Mouse (Mus musculus) cerebellum, adult (tissue): Measurements from ENCODE around the gene Atxn1.

Source experiments
- ATAC-seq: cut with Nextera tagmentation; 2 replicates; pipeline ENCODE4 v1.9.2; 2017; ENCODE audit warnings: mild to moderate bottlenecking, moderate library complexity, mixed read lengths; ENCODE audit not compliant: insufficient number of reproducible peaks, low FRiP score, low TSS enrichment

The Atxn1 gene

GRCm38 (mm10) chr13:45651652-45652241, 313.1 kb downstream of the Atxn1 start:
- no peak for ATAC-seq

- ATAC-seq: no peak
Measured at GRCm38 (mm10) chr13:45649197-45649812, 315.5 kb downstream of the Atxn1 start.

GRCm38 (mm10) chr13:45643780-45644395, 320.9 kb downstream of the Atxn1 start:
- no peak for ATAC-seq

DNA sequence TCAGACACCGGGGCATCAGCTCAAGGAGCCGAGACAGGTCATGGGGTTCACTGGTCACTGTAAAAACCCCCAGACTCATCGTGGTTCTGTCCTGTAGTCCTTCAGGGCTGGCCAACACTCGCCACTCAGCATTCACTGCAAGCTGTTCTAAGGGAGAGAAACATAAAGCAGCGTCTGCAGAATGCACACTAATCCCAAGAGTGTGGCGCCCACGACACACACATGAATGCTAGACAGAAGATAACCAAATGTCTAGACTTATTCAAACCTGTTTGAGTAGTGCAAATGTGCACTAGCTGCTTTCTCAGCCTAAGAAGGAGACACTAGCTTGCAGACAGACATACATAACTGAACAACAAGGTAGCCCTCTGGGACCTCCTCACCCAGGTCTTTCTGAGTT, 321.9 kb downstream of the Atxn1 start:
- ATAC-seq: no peak

DNA sequence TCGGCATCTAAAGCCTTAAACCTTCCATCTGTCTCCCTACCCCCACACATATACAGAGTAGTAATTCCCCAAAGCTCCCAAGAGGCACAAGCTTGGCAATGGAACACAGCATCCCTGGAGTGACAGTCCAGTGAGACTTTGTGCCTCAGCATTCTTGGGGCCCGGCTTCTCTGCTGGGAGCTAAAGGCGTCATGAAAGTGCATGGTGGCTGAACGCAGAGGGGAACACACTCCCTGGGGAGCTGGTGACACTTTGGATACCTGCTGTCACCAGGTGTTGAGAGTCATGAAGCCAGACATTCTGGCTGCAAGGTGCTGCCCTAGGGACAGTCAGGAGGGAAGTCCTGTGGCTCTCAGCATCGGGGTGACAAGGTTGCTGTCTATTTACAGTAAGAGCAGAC, 324.4 kb downstream of the Atxn1 start:
- no peak for ATAC-seq

DNA sequence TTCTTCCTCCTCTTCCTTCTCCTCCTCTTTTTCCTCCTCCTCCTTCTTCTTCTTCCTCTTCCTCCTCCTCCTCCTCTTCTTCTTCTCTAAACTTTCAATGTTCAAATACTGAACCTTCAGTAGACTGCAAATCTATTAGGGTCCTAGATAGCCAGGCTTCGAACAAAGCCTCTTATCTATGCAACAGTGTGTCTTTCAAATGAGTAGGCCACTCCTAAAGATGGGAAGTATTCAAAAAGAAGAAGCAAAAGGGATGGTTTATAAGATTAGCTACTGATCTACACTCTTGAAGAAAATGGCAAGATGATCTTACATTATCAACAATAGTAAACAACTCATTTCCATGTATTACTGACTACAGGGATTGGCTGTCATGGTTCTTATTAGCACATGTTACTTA, 326.5 kb downstream of the Atxn1 start:
- no peak for ATAC-seq

DNA sequence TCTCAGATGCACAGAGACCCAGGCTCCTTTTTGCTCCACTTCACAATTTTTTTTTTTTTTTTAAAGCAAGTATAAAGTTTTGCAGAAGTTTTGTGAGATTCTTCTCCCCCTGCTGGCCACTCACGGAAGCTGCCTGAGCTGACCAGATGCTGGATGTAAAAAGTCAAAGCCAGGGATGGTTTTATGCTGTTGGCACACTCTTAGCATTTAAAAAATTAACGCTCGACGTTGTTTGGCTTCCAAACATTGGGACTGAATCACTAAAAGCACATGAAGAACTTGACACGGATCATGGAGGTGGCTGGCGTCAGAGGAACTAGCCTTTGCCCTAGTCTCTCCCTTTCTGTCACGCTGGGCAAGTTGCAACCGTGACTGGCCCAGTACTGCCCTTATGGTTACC, 327.5 kb downstream of the Atxn1 start:
- ATAC-seq: no peak

DNA sequence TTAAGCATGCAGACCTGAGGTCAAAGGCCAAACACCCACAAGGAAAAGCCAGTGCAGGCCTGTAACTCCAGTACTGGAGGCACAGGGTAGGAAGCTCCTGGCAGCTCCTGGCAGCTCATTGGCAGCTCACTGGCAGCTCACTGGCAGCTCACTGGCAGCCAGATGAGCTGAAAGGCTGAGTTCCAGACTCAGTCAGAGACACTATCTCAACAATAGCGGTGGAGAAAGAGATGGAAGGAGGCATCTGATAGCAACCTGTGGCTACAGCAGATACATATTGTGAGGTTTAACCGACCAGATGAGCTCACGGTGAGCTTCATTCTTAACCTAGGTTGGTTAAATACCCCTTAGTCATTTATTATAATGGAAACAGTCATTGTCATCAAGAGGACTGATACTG, 328.4 kb downstream of the Atxn1 start:
- ATAC-seq: no peak

DNA sequence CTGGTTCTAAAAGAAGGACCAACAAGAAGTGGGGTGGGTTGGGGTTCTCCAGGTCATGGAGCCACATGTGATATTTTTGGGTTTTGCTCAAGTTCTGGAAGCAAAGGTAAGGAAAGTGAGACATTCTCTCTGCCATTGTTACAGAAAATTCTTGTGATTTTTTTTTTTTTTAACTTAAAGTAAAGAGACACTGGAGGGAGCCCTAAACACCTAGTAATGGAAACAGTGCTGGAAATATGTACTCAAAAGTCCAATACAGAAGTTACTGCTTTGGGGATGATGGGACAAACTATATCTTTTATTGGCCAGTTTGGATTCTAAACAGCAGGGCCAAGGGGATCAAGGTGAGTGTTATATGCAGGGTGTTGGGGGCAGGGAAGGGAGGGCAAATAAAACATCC, 330.9 kb downstream of the Atxn1 start:
- no peak for ATAC-seq

DNA sequence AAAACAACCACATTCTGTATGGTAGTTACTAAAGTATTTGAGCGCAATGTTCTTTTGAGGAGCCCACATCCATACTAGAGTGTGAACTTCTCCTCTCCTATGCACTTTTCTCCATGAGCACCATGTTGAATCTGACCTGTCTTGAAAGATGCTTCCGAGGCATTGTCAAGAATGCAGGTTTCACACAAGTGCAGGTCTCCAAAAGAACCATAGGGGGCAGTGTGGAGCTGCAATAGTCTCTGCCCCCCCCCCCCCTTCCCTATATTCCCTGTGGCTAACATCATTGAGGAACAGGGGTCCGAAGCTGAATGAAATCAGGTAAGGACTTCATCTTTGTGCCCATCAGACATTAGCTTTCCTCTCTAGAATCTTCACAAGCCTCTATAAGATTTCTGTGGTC, 332.7 kb downstream of the Atxn1 start:
- ATAC-seq: no peak

DNA sequence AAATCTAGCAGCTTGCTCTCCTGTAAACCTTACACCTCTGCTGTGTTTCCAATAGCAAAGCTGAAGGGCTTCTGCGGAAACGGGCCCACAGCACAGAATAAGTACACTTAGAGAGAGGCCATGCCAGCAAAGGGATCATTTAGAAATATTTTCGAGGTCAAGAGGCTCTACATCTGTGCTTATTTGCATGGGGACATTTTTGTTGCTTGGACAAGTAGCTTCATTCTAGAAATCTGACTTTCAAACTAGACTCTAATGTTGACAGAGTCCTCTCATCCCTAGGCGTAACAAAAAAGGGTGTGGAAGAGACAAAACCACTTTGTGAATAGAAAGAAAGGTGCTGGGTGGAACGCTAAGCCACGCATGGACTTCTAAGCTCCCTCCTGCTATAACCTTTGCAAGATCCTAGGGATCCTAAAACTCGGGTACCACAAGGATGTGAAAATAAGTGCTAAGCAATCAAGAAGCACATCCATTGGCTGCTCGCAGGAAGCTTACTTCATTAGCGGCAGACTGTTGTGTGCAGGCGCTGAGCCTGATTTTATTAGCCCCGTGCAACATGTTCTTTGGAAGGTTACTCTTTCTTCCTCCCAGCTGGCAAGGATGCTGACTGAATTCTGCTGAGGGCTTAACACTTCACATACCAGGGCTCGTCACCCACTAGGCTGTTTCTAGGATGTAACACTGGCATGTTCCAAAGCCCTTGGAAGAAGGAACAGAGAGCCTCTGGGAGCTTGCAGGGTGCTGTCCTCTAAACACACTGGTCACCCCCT, 334.1 kb downstream of the Atxn1 start:
- no peak for ATAC-seq

DNA sequence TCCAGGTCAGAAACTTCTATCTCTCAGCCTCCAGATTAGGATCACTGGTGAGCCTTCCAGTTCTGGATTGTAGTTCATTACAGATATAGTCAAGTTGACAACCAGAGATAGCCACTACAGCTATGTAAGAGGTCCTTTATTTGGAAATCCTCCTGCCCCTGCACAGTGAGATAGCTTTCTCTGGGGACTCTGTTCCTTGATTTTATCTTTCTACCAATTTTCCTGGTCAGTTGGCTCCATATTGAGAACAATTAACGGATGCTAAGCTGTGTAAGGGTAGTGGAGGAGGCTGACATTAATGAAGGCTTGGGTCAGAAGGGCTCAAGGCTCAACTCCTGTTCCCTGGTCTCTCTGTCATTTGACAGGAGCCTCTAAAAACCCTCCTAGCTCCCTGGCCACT, 335.1 kb downstream of the Atxn1 start:
- ATAC-seq: no peak

- ATAC-seq: no peak
Measured at GRCm38 (mm10) chr13:45628341-45628740, 336.5 kb downstream of the Atxn1 start.

DNA sequence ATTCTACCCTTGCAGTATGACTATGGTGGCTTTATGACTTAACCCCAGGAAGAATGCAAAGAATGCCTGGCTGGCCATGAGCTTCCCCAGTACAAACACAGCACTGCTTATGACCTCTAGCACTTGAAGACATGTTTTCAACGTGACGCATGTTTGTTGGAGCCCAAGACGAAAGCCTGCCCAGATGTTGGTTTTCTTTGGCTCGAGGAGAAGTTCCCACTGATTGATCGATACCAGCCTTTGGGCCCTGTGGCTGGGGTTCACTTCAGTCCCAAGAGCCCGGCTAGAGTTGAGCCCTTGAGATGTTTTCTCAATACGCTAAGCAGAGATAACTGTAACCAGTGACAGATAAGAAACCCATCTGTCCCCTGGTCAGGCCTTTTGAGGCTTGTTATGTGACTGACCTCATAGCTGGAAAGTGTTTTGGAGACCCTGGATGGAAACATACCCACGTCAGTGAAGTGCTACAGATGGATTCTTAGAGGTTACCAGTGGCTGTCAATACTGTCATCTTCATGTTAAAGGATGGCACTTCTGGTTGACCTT, 337.5 kb downstream of the Atxn1 start:
- no peak for ATAC-seq

DNA sequence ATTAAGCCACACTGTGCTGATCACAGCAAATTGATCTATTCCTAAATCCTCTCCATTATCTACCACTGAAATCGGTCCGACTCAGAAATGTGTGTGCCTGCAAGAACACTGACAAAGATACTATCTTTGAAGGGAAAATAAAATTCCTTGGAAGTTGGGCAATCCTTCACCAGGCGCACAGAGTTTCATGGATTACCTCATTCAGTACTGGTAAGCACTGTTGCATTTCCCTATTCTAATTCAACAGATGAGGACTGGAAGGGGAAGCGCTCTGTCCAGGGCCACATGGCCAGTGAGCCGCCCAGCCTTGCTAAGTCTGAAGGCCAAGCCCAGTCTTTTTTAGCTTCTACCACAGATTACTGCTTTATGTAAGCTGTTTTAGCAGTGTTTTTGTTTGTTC, 339.1 kb downstream of the Atxn1 start:
- ATAC-seq: no peak

GRCm38 (mm10) chr13:45623846-45624245, 341.0 kb downstream of the Atxn1 start:
- no peak for ATAC-seq

GRCm38 (mm10) chr13:45622871-45623546, 341.8 kb downstream of the Atxn1 start:
- ATAC-seq: 0 out of 2 replicates have a peak, but pooled peaks have one; percentile 49

DNA sequence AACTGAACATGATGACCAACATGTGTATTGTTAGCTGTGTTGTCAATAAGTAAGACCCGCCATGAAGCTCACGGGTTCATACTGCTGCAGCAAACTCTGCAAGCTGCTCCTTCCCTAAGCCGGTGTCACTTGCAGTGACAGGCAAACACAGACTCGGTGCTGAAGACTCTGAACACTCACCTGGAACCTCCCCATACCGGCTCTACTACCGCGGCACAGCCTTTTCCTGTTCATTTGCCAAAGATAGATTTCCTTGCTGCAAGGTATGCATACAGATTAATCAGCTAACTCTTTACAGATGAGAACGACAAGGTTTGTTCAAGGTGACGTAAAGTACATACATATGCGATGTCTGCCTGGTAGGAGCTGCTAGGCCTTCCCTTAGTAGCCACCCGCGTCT, 344.1 kb downstream of the Atxn1 start:
- no peak for ATAC-seq

- no peak for ATAC-seq
Measured at GRCm38 (mm10) chr13:45620281-45620680, 344.5 kb downstream of the Atxn1 start.

- no peak for ATAC-seq
Measured at GRCm38 (mm10) chr13:45617988-45618387, 346.8 kb downstream of the Atxn1 start.
